Comparison of ENCODE assay signal across 9 mouse cellular contexts in genomic region chr1:34750061-34751054, GRCm38 (mm10).
DNase-seq lines count a peak whose midpoint lies in the region; ATAC-seq and TF ChIP-seq lines count a peak whose summit lies in the region.
"Had no signal": no experiment of that assay in that cellular context is flagged by ENCODE, and none has a peak within 500 bp of the region (broad histone marks: within the 10 kb centered on the region; RNA-seq: fewer than 3 reads in every experiment).

No protein-coding gene starts in this region.

- H3K36me3 ChIP-seq in lung, postnatal 0 days (ENCODE audit: insufficient read depth, low read length) = no peaks in the 10 kb centered on the region
- no peaks in the 10 kb centered on the region for H3K36me3 ChIP-seq in forebrain, embryonic 16.5 days (ENCODE audit: control insufficient read depth, insufficient read depth)
- no peaks in the 10 kb centered on the region for H3K36me3 ChIP-seq in limb, embryonic 14.5 days (ENCODE audit: control insufficient read depth, insufficient read depth, low read length)

- no peak for TF ChIP-seq EP300 in lung, postnatal 0 days (IDR thresholded peaks at IDR 0.05)

- peak overlapping the region; percentile 45 for H3K4me3 ChIP-seq in lung, postnatal 0 days (ENCODE audit: low read depth, low read length)
- H3K4me3 ChIP-seq in forebrain, embryonic 16.5 days (replicated peaks; ENCODE audit: low read length) = peak overlapping the region; percentile 71
- H3K4me3 ChIP-seq in limb, embryonic 14.5 days (replicated peaks; ENCODE audit: low read length) = peak overlapping the region; percentile 65

- H3K4me1 ChIP-seq in lung, postnatal 0 days (ENCODE audit: insufficient read depth, low read depth, low read length) = no peaks in the 10 kb centered on the region
- H3K4me1 ChIP-seq in forebrain, embryonic 16.5 days (replicated peaks; ENCODE audit: control insufficient read depth, insufficient read depth, low read length) = peaks cover 23% of the 10 kb centered on the region
- H3K4me1 ChIP-seq in limb, embryonic 14.5 days (ENCODE audit: control insufficient read depth, insufficient read depth, low read length) = peaks cover 9% of the 10 kb centered on the region; the same call in 1 of the 2 replicates

- no peak for TF ChIP-seq POLR2A in limb, embryonic 14.5 days (IDR thresholded peaks at IDR 0.05; ENCODE audit: borderline replicate concordance, extremely low read depth, insufficient read depth, insufficient read length)

- no peak overlapping the region for H3K27ac ChIP-seq in lung, postnatal 0 days (ENCODE audit: low read length)
- H3K27ac ChIP-seq in forebrain, embryonic 16.5 days (ENCODE audit: low read length) = no peak overlapping the region
- H3K27ac ChIP-seq in limb, embryonic 14.5 days (replicated peaks; ENCODE audit: low read depth, low read length) = no peak overlapping the region
- H3K27ac ChIP-seq: macrophage had no signal

- H3K9me3 ChIP-seq in lung, postnatal 0 days (ENCODE audit: low read length) = no peaks in the 10 kb centered on the region
- H3K9me3 ChIP-seq in forebrain, embryonic 16.5 days (ENCODE audit: control insufficient read depth, low read length) = no peaks in the 10 kb centered on the region
- no peaks in the 10 kb centered on the region for H3K9me3 ChIP-seq in limb, embryonic 14.5 days (ENCODE audit: control insufficient read depth, low read length)

- H3K27me3 ChIP-seq in lung, postnatal 0 days (replicated peaks; ENCODE audit: insufficient read depth, low read length) = peaks cover 25% of the 10 kb centered on the region
- H3K27me3 ChIP-seq in forebrain, embryonic 16.5 days (replicated peaks; ENCODE audit: control insufficient read depth, insufficient read depth, low read length) = peaks cover 4% of the 10 kb centered on the region
- peaks cover 44% of the 10 kb centered on the region for H3K27me3 ChIP-seq in limb, embryonic 14.5 days (ENCODE audit: control insufficient read depth, insufficient read depth, low read length)

- ATAC-seq in lung, postnatal 0 days = peak; percentile 46
- ATAC-seq in forebrain, embryonic 16.5 days = peak; percentile 72
- ATAC-seq in limb, embryonic 14.5 days (ENCODE audit: low FRiP score, low read depth) = peak; percentile 37; the same call in 1 of the 2 replicates

- H3K4me2 ChIP-seq in lung, postnatal 0 days (replicated peaks; ENCODE audit: low read depth, low read length) = peak overlapping the region; percentile 85
- peak overlapping the region; percentile 73 for H3K4me2 ChIP-seq in forebrain, embryonic 16.5 days (ENCODE audit: low read length)
- H3K4me2 ChIP-seq in limb, embryonic 14.5 days (replicated peaks; ENCODE audit: low read depth, low read length, severe bottlenecking) = peak overlapping the region; percentile 98

- TF ChIP-seq CTCF in lung, postnatal 0 days (IDR thresholded peaks at IDR 0.05) = no peak

- 1% methylated on average over 72 of the region's 108 CpGs for WGBS in lung, postnatal 0 days
- under 1% methylated on average over 93 of the region's 108 CpGs for WGBS in forebrain, embryonic 16.5 days
- WGBS in limb, embryonic 14.5 days = 1% methylated on average over 48 of the region's 108 CpGs

- DNase-seq in lung, postnatal 0 days (ENCODE audit: low spot score) = peak; percentile 4
- no peak for DNase-seq in lung, postnatal 14 days
- peak; percentile 59 for DNase-seq in cerebellum, adult 9-10 months
- no peak for DNase-seq in limb, embryonic 14.5 days (ENCODE audit: low spot score)
- peak; percentile 32 for DNase-seq in right cerebral cortex, postnatal 14 days
- DNase-seq in urinary bladder, postnatal 25 days (ENCODE audit: low spot score) = no peak
- no peak for DNase-seq in layer of hippocampus, adult 9-10 months (ENCODE audit: low spot score)

- H3K9ac ChIP-seq in lung, postnatal 0 days (replicated peaks; ENCODE audit: low read depth) = no peak overlapping the region
- H3K9ac ChIP-seq in forebrain, embryonic 16.5 days (replicated peaks; ENCODE audit: low read depth, low read length) = peak overlapping the region; percentile 85
- peak overlapping the region; percentile 63 for H3K9ac ChIP-seq in limb, embryonic 14.5 days (ENCODE audit: low read depth, low read length, severe bottlenecking)

Comparison
In these comparisons a context has a peak if more than half of its experiments do, and no peak if none do; other contexts are left out.
1. DNase-seq: peak in lung, postnatal 0 days (single experiment), cerebellum, adult 9-10 months (single experiment) and right cerebral cortex, postnatal 14 days (single experiment); none in lung, postnatal 14 days (single experiment), limb, embryonic 14.5 days (single experiment), urinary bladder, postnatal 25 days (single experiment) and layer of hippocampus, adult 9-10 months (single experiment).
2. Peak in every context shown above with its lines, with median percentiles within 50 percentile points of each other: ATAC-seq, H3K4me2 ChIP-seq and H3K4me3 ChIP-seq.